Mouse (Mus musculus) MEL (cell line): Measurements from ENCODE around the gene Mrpl45. TPM values are rescaled to one million over a fixed set of nuclear protein-coding genes. Genes with fewer than 3 reads are reported as not detected.

Experiments
- DNase-seq: peaks from one replicate; pipeline ENCODE4 v3.0.0; 2011; ENCODE audit warnings: low read depth, low spot score
- H3K27ac ChIP-seq: 2 replicates; pipeline ENCODE4 v1.5.1; 2012; ENCODE audit warnings: low read depth, mild to moderate bottlenecking, control low read depth, low read length, moderate library complexity; ENCODE audit not compliant: control insufficient read depth
- H3K27me3 ChIP-seq, 2 experiments: fragments of 150-350 bp in 1 of 2; sonication (generic) in 1 of 2; 2 replicates each; pipeline ENCODE4 v1.6.1; 2012; ENCODE audit warnings: low read length in 2 of 2, mild to moderate bottlenecking in 2 of 2, improper control_type of control experiment in 1 of 2, moderate library complexity in 1 of 2; ENCODE audit not compliant: insufficient read depth in 2 of 2, control insufficient read depth in 1 of 2
- H3K36me3 ChIP-seq, 2 experiments: 2 replicates each; pipeline ENCODE4 v1.6.1; 2012 to 2014; ENCODE audit warnings: low read length in 2 of 2, improper control_type of control experiment in 1 of 2, inconsistent platforms in 1 of 2, mild to moderate bottlenecking in 1 of 2; ENCODE audit not compliant: insufficient read depth in 2 of 2, control insufficient read depth in 1 of 2
- H3K4me1 ChIP-seq, 2 experiments: fragments of 150-350 bp in 1 of 2; sonication (generic) in 1 of 2; 2 replicates each; pipeline ENCODE4 v1.6.1; 2012; ENCODE audit warnings: low read length in 2 of 2, improper control_type of control experiment in 1 of 2, mild to moderate bottlenecking in 1 of 2; ENCODE audit not compliant: insufficient read depth in 2 of 2, control insufficient read depth in 1 of 2
- H3K4me3 ChIP-seq, 2 experiments: fragments of 150-350 bp in 1 of 2; sonication (generic) in 1 of 2; 2 replicates each; pipeline ENCODE4 v1.5.1; 2012; ENCODE audit warnings: low read depth in 2 of 2, low read length in 2 of 2, mild to moderate bottlenecking in 2 of 2, moderate library complexity in 2 of 2, control low read depth in 1 of 2, improper control_type of control experiment in 1 of 2; ENCODE audit not compliant: control insufficient read depth in 1 of 2, insufficient read depth in 1 of 2
- H3K79me2 ChIP-seq: 2 replicates; pipeline ENCODE4 v1.6.1; 2012; ENCODE audit warnings: mild to moderate bottlenecking, low read length, moderate library complexity; ENCODE audit not compliant: control insufficient read depth, poor library complexity, insufficient read depth
- H3K9ac ChIP-seq: 2 replicates; pipeline ENCODE4 v1.6.1; 2012; ENCODE audit warnings: low read depth, mild to moderate bottlenecking, control low read depth, low read length, moderate library complexity; ENCODE audit not compliant: control insufficient read depth, poor library complexity, severe bottlenecking
- H3K9me3 ChIP-seq: fragments of 150-350 bp; sonication (generic); replicated peaks from 2 replicates; pipeline ENCODE4 v1.6.1; 2012; ENCODE audit warnings: mild to moderate bottlenecking, low read length, improper control_type of control experiment, moderate library complexity; ENCODE audit not compliant: insufficient read depth
- BHLHE40 ChIP-seq: IDR thresholded peaks from 2 replicates; pipeline ENCODE4 v1.6.1; 2012; ENCODE audit warnings: low read depth, mild to moderate bottlenecking, inconsistent platforms, low read length, improper control_type of control experiment, borderline replicate concordance
- CHD2 ChIP-seq: IDR thresholded peaks from 2 replicates; pipeline ENCODE4 v1.6.1; 2011; ENCODE audit warnings: low read length, improper control_type of control experiment
- CTCF ChIP-seq, 3 experiments: IDR thresholded peaks in 2 of 3; conservative IDR thresholded peaks in 1 of 3; 2 replicates each; pipeline ENCODE4 v1.5.1; 2011 to 2012; ENCODE audit warnings: low read length in 3 of 3, low read depth in 2 of 3, mild to moderate bottlenecking in 2 of 3, improper control_type of control experiment in 1 of 3, inconsistent platforms in 1 of 3, mixed read lengths in 1 of 3, moderate library complexity in 1 of 3; ENCODE audit not compliant: control insufficient read depth in 1 of 3, insufficient read depth in 1 of 3, poor library complexity in 1 of 3, severe bottlenecking in 1 of 3
- E2F4 ChIP-seq: IDR thresholded peaks from 2 replicates; pipeline ENCODE4 v1.6.1; 2011; ENCODE audit warnings: low read depth, low read length, improper control_type of control experiment, borderline replicate concordance
- ELF1 ChIP-seq: IDR thresholded peaks from 2 replicates; pipeline ENCODE4 v1.6.1; 2014; ENCODE audit warnings: low read depth, mild to moderate bottlenecking, inconsistent platforms, low read length, improper control_type of control experiment, moderate library complexity
- GABPA ChIP-seq: IDR thresholded peaks from 2 replicates; pipeline ENCODE4 v1.6.1; 2012; ENCODE audit warnings: low read depth, mild to moderate bottlenecking, inconsistent platforms, low read length, improper control_type of control experiment, moderate library complexity
- JUND ChIP-seq: IDR thresholded peaks from 2 replicates; pipeline ENCODE4 v1.6.1; 2011; ENCODE audit warnings: low read depth, mild to moderate bottlenecking, improper control_type of control experiment, low read length
- MAFK ChIP-seq: IDR thresholded peaks from 2 replicates; pipeline ENCODE4 v1.6.1; 2011; ENCODE audit warnings: low read depth, mild to moderate bottlenecking, low read length, improper control_type of control experiment, borderline replicate concordance
- MAZ ChIP-seq: IDR thresholded peaks from 2 replicates; pipeline ENCODE4 v1.6.1; 2012; ENCODE audit warnings: low read depth, mild to moderate bottlenecking, inconsistent platforms, low read length, improper control_type of control experiment
- MXI1 ChIP-seq: IDR thresholded peaks from 2 replicates; pipeline ENCODE4 v1.6.1; 2011; ENCODE audit warnings: mild to moderate bottlenecking, low read depth, low read length, improper control_type of control experiment
- MYB ChIP-seq: IDR thresholded peaks from 2 replicates; pipeline ENCODE4 v1.6.1; 2011; ENCODE audit warnings: mild to moderate bottlenecking, low read depth, low read length, improper control_type of control experiment
- NRF1 ChIP-seq: IDR thresholded peaks from 2 replicates; pipeline ENCODE4 v1.6.1; 2014; ENCODE audit warnings: low read depth, mild to moderate bottlenecking, inconsistent platforms, low read length, improper control_type of control experiment, moderate library complexity; ENCODE audit not compliant: poor library complexity, insufficient read depth, severe bottlenecking
- POLR2AphosphoS2 ChIP-seq: IDR thresholded peaks from 2 replicates; pipeline ENCODE4 v1.6.1; 2011; ENCODE audit warnings: low read length, improper control_type of control experiment
- RCOR1 ChIP-seq: IDR thresholded peaks from 2 replicates; pipeline ENCODE4 v1.6.1; 2012; ENCODE audit warnings: low read depth, mild to moderate bottlenecking, inconsistent platforms, low read length, improper control_type of control experiment
- TBP ChIP-seq: IDR thresholded peaks from 2 replicates; pipeline ENCODE4 v1.8.0; 2011; ENCODE audit warnings: low read depth, low read length, improper control_type of control experiment
- UBTF ChIP-seq: IDR thresholded peaks from 2 replicates; pipeline ENCODE4 v1.6.1; 2012; ENCODE audit warnings: low read depth, mild to moderate bottlenecking, inconsistent platforms, low read length, improper control_type of control experiment, moderate library complexity, borderline replicate concordance; ENCODE audit not compliant: insufficient read depth
- USF1 ChIP-seq: IDR thresholded peaks from 2 replicates; pipeline ENCODE4 v1.6.1; 2014; ENCODE audit warnings: low read depth, mild to moderate bottlenecking, inconsistent platforms, low read length, improper control_type of control experiment, moderate library complexity
- ZC3H11A ChIP-seq: IDR thresholded peaks from 2 replicates; pipeline ENCODE4 v1.6.1; 2012; ENCODE audit warnings: low read depth, mild to moderate bottlenecking, inconsistent platforms, low read length, improper control_type of control experiment
- ZKSCAN1 ChIP-seq: IDR thresholded peaks from 2 replicates; pipeline ENCODE4 v1.6.1; 2012; ENCODE audit warnings: low read depth, mild to moderate bottlenecking, inconsistent platforms, low read length, improper control_type of control experiment, moderate library complexity
- ZMIZ1 ChIP-seq: IDR thresholded peaks from 2 replicates; pipeline ENCODE4 v1.6.1; 2012; ENCODE audit warnings: low read depth, mild to moderate bottlenecking, inconsistent platforms, low read length, improper control_type of control experiment, moderate library complexity
- ZNF384 ChIP-seq: IDR thresholded peaks from 2 replicates; pipeline ENCODE4 v1.6.1; 2012; ENCODE audit warnings: low read depth, mild to moderate bottlenecking, inconsistent platforms, low read length, improper control_type of control experiment
- polyA plus RNA-seq, 2 experiments: library from polyadenylated mRNA; stranded (reverse) in 1 of 2; unstranded in 1 of 2; fragments of >175 nt in 1 of 2; fragments of >200 nt in 1 of 2; gene quantifications; 2 replicates each; pipeline versions ENCODE4 v1.2.1 to v1.2.4; 2012; ENCODE audit warnings: low replicate concordance in 2 of 2, low read depth in 1 of 2; ENCODE audit not compliant: insufficient read length in 2 of 2, insufficient read depth in 1 of 2, missing spikeins in 1 of 2
- total RNA-seq: library from RNA; depleted of rRNA; stranded (reverse); fragments of 300-350 nt; gene quantifications from 2 replicates; pipeline ENCODE4 v1.2.3, GENCODE M21; 2012

Gene Mrpl45
- total and polyA plus RNA-seq, 3 experiments, result 65.0 to 72.7 TPM; not detected in 1

- no peak for TF ChIP-seq CHD2
- no peak for TF ChIP-seq ELF1
- 0 out of 2 replicates have a peak, but pooled peaks have one; percentile 13 for TF ChIP-seq ZC3H11A
- TF ChIP-seq POLR2AphosphoS2, result no peak
- TF ChIP-seq E2F4, result no peak
- no peak for TF ChIP-seq ZKSCAN1
- TF ChIP-seq RCOR1, result no peak
- no peak for TF ChIP-seq MAZ
- no peak for TF ChIP-seq MYB
- peak; percentile 57; the same call in 1 of the 2 replicates for TF ChIP-seq ZNF384
- no peak for TF ChIP-seq GABPA
- no peak for TF ChIP-seq MAFK
- no peak for TF ChIP-seq NRF1
- no peak for TF ChIP-seq USF1
- TF ChIP-seq CTCF (IDR thresholded peaks at IDR 0.05 in 2 of 3, conservative IDR thresholded peaks at IDR 0.05 in 1 of 3; ENCODE audit: control insufficient read depth in 1 of 3, insufficient read depth in 1 of 3, low read depth in 2 of 3, low read length in 3 of 3, poor library complexity in 1 of 3, severe bottlenecking in 1 of 3), result peak; percentile 37 to 69 (median 64)
- TF ChIP-seq UBTF, result no peak
- no peak for TF ChIP-seq JUND
- 0 out of 2 replicates have a peak, but pooled peaks have one; percentile 37 for TF ChIP-seq TBP
- TF ChIP-seq BHLHE40, result no peak
- TF ChIP-seq, all 39 proteins: peak for 7
Measured at GRCm38 (mm10) chr11:97314110-97314509, 1.4 kb upstream of the Mrpl45 start (continued).

DNA sequence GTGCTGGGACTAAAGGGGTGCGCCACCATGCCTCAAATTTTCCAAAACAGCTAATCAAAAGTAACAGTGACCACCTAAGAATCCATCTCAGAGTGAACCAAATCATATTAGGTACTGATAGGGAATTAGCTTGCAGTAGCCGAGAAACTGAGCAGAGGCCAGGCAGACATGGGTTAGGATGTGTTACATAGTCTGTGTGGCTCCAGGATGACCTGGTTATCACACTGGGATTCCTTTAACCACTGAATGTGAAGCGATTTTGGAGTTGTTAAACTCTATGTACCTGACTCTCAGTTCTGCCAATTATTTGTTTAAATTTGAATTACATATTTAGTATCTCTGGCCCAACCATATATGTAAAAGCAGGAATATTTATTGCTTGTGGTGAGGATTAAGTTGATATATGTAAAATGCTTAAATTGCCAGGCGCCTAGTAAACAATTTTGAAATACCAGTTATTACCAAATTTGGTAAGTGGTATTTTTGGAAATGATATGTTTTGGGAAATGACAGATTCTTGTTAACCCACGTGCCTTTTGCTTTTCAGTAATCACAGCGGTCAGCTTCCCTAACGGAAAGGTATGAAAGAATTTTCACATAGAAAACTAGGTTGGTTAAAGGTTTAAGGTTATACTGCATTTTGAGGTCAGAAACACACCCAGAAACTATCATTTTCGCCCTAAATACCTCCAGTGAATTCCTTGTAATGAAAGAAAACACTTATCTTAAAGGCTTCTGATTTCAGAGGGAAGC is 589 bp upstream of the Mrpl45 start:
- H3K27me3 ChIP-seq, result no peaks in the 10 kb centered on the region
- H3K79me2 ChIP-seq, result peaks cover 5% of the 10 kb centered on the region
- H3K9ac ChIP-seq, result peak overlapping the region; percentile 76
- TF ChIP-seq MXI1, result 0 out of 2 replicates have a peak, but pooled peaks have one; percentile 59
- peak; percentile 46 for TF ChIP-seq ZNF384
- TF ChIP-seq UBTF, result no peak
- TF ChIP-seq ZMIZ1, result 0 out of 2 replicates have a peak, but pooled peaks have one; percentile 45
- peaks cover 0 to 19% of the 10 kb centered on the region in 2 experiments; a peak in 3 of 4 replicates for H3K4me1 ChIP-seq
- H3K27ac ChIP-seq, result peak overlapping the region; percentile 76
- H3K36me3 ChIP-seq, result peaks cover 2 to 24% of the 10 kb centered on the region in 2 experiments; a peak in 3 of 4 replicates
- peak overlapping the region; percentile 42 to 48 for H3K4me3 ChIP-seq
- no peaks in the 10 kb centered on the region for H3K9me3 ChIP-seq
- peak; percentile 58 for DNase-seq
